12 mouse cellular contexts compared by ENCODE assay signal in genomic region chr11:117343800-117344199, GRCm38 (mm10).
DNase-seq lines count a peak whose midpoint lies in the region; ATAC-seq lines count a peak whose summit lies in the region.
"Had no signal": no experiment of that assay in that cellular context is flagged by ENCODE, and none has a peak within 500 bp of the region (broad histone marks: within the 10 kb centered on the region; RNA-seq: fewer than 3 reads in every experiment).

No protein-coding gene starts in this region.

- DNase-seq in kidney, adult 18-20 months: no peak
- no peak for DNase-seq in embryonic facial prominence, embryonic 11.5 days (ENCODE audit: low spot score)
- DNase-seq in cerebellum, adult 9-11 months: no peak
- no peak for DNase-seq in gastrocnemius, postnatal 25 days
- DNase-seq: adrenal gland, adult 8-10 months; cerebellum, adult 18-20 months; heart, postnatal 36 days; thymus, postnatal 4 days had no signal

- H3K4me2 ChIP-seq in kidney, embryonic 15.5 days: no peak overlapping the region
- H3K4me2 ChIP-seq in embryonic facial prominence, embryonic 11.5 days (ENCODE audit: low read depth, low read length): no peak overlapping the region
- H3K4me2 ChIP-seq in forebrain, embryonic 15.5 days (replicated peaks): no peak overlapping the region
- H3K4me2 ChIP-seq in liver, embryonic 15.5 days: no peak overlapping the region

- H3K36me3 ChIP-seq in kidney, embryonic 15.5 days: 0 out of 2 replicates have a peak, but pooled peaks cover 7% of the 10 kb centered on the region
- no peaks in the 10 kb centered on the region for H3K36me3 ChIP-seq in embryonic facial prominence, embryonic 11.5 days (replicated peaks; ENCODE audit: control insufficient read depth, insufficient read depth, low read depth, low read length)
- no peaks in the 10 kb centered on the region for H3K36me3 ChIP-seq in forebrain, embryonic 15.5 days
- no peaks in the 10 kb centered on the region for H3K36me3 ChIP-seq in liver, embryonic 15.5 days (replicated peaks)

- H3K9me3 ChIP-seq in kidney, embryonic 15.5 days (replicated peaks): no peaks in the 10 kb centered on the region
- H3K9me3 ChIP-seq in embryonic facial prominence, embryonic 11.5 days (replicated peaks; ENCODE audit: control insufficient read depth, low read length): no peaks in the 10 kb centered on the region
- no peaks in the 10 kb centered on the region for H3K9me3 ChIP-seq in forebrain, embryonic 15.5 days
- no peaks in the 10 kb centered on the region for H3K9me3 ChIP-seq in liver, embryonic 15.5 days (replicated peaks)

- no peak overlapping the region for H3K9ac ChIP-seq in kidney, embryonic 15.5 days
- H3K9ac ChIP-seq in embryonic facial prominence, embryonic 11.5 days (replicated peaks; ENCODE audit: low read length): no peak overlapping the region
- no peak overlapping the region for H3K9ac ChIP-seq in forebrain, embryonic 15.5 days (replicated peaks)
- H3K9ac ChIP-seq in liver, embryonic 15.5 days: no peak overlapping the region

- peaks cover 90% of the 10 kb centered on the region for H3K4me1 ChIP-seq in kidney, embryonic 15.5 days
- peaks cover 36% of the 10 kb centered on the region for H3K4me1 ChIP-seq in embryonic facial prominence, embryonic 11.5 days (ENCODE audit: control insufficient read depth, insufficient read depth, low read length)
- H3K4me1 ChIP-seq in forebrain, embryonic 15.5 days: peaks cover 95% of the 10 kb centered on the region
- H3K4me1 ChIP-seq in liver, embryonic 15.5 days (replicated peaks): peaks cover 97% of the 10 kb centered on the region

- no peaks in the 10 kb centered on the region for H3K27me3 ChIP-seq in kidney, embryonic 15.5 days
- H3K27me3 ChIP-seq in embryonic facial prominence, embryonic 11.5 days (ENCODE audit: control insufficient read depth, insufficient read depth, low read length): no peaks in the 10 kb centered on the region
- no peaks in the 10 kb centered on the region for H3K27me3 ChIP-seq in forebrain, embryonic 15.5 days
- no peaks in the 10 kb centered on the region for H3K27me3 ChIP-seq in liver, embryonic 15.5 days

- ATAC-seq in kidney, embryonic 15.5 days (replicated peaks; ENCODE audit: low FRiP score): no peak
- ATAC-seq in embryonic facial prominence, embryonic 11.5 days (replicated peaks; ENCODE audit: insufficient number of reproducible peaks, low FRiP score, low TSS enrichment, low read depth): no peak
- no peak for ATAC-seq in forebrain, embryonic 15.5 days (replicated peaks)
- ATAC-seq in liver, embryonic 15.5 days (ENCODE audit: insufficient read depth): no peak

- no peak overlapping the region for H3K4me3 ChIP-seq in kidney, embryonic 15.5 days (replicated peaks)
- H3K4me3 ChIP-seq in embryonic facial prominence, embryonic 11.5 days (ENCODE audit: low read depth, low read length): no peak overlapping the region
- no peak overlapping the region for H3K4me3 ChIP-seq in forebrain, embryonic 15.5 days
- no peak overlapping the region for H3K4me3 ChIP-seq in liver, embryonic 15.5 days (replicated peaks)

- WGBS in kidney, embryonic 15.5 days: 69% methylated on average over 5 of the region's 5 CpGs
- WGBS in embryonic facial prominence, embryonic 11.5 days: 77% methylated on average over 5 of the region's 5 CpGs
- WGBS in forebrain, embryonic 15.5 days: 88% methylated on average over 5 of the region's 5 CpGs
- 68% methylated on average over 5 of the region's 5 CpGs for WGBS in liver, embryonic 15.5 days (ENCODE audit: insufficient replicate concordance)

- peak overlapping the region; percentile 83; the same call in 1 of the 2 replicates for H3K27ac ChIP-seq in kidney, embryonic 15.5 days
- peak overlapping the region; percentile 86; the same call in 1 of the 2 replicates for H3K27ac ChIP-seq in embryonic facial prominence, embryonic 11.5 days (replicated peaks; ENCODE audit: low read depth, low read length)
- H3K27ac ChIP-seq in forebrain, embryonic 15.5 days (replicated peaks): peak overlapping the region; percentile 82
- H3K27ac ChIP-seq in liver, embryonic 15.5 days (replicated peaks): peak overlapping the region; percentile 31
- H3K27ac ChIP-seq: macrophage had no signal

Comparison
In these comparisons a context has a peak if more than half of its experiments do, and no peak if none do; other contexts are left out.
1. H3K27ac ChIP-seq: peak in every context shown above with its lines; median percentile 86 in embryonic facial prominence, embryonic 11.5 days; 83 in kidney, embryonic 15.5 days; 82 in forebrain, embryonic 15.5 days; 31 in liver, embryonic 15.5 days.